Mouse (Mus musculus) MEL (cell line): ENCODE measurements around the gene Aven.

Source experiments
- CTCF ChIP-seq, 3 experiments: IDR thresholded peaks in 2 of 3; conservative IDR thresholded peaks in 1 of 3; 2 replicates each; pipeline ENCODE4 v1.5.1; 2011 to 2012; ENCODE audit warnings: low read length in 3 of 3, low read depth in 2 of 3, mild to moderate bottlenecking in 2 of 3, improper control_type of control experiment in 1 of 3, inconsistent platforms in 1 of 3, mixed read lengths in 1 of 3, moderate library complexity in 1 of 3; ENCODE audit not compliant: control insufficient read depth in 1 of 3, insufficient read depth in 1 of 3, poor library complexity in 1 of 3, severe bottlenecking in 1 of 3
- POLR2A ChIP-seq, 2 experiments: IDR thresholded peaks; 2 replicates each; pipeline ENCODE4 v1.6.1; 2011 to 2012; ENCODE audit warnings: low read length in 2 of 2, mild to moderate bottlenecking in 2 of 2, control low read depth in 1 of 2, improper control_type of control experiment in 1 of 2, low read depth in 1 of 2, moderate library complexity in 1 of 2; ENCODE audit not compliant: control insufficient read depth in 1 of 2, insufficient read depth in 1 of 2, poor library complexity in 1 of 2
- TCF12 ChIP-seq: IDR thresholded peaks from 2 replicates; pipeline ENCODE4 v1.6.1; 2014; ENCODE audit warnings: low read depth, mild to moderate bottlenecking, inconsistent platforms, low read length, improper control_type of control experiment, moderate library complexity

DNA sequence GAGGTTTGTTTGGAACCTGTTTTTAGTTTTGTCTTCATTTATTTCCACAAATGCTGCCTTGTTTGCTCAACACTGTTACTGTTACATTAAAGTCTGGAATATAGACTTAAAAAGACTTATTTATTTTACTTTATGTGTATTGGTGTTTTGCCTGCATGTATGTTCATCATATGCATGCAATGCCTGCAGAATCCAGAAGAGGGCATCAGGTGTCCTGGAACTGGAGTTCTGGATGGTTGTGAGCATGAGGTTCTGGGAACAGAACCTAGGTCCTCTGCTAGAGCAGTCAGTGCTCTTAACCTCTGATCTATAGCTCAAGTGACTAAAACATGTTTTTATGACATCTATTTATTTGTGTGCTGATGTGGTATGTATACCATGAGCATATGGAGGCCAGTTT lies 25.8 kb downstream of the Aven start:
- no peak for TF ChIP-seq POLR2A (IDR thresholded peaks at IDR 0.05; ENCODE audit: control insufficient read depth in 1 of 2, insufficient read depth in 1 of 2, low read depth in 1 of 2, low read length in 2 of 2, poor library complexity in 1 of 2)
- TF ChIP-seq TCF12, result no peak
- TF ChIP-seq CTCF (IDR thresholded peaks at IDR 0.05 in 2 of 3, conservative IDR thresholded peaks at IDR 0.05 in 1 of 3; ENCODE audit: control insufficient read depth in 1 of 3, insufficient read depth in 1 of 3, low read depth in 2 of 3, low read length in 3 of 3, poor library complexity in 1 of 3, severe bottlenecking in 1 of 3), result peak; percentile 18 to 40 (median 35); a peak in 4 of 6 replicates
